Mouse (Mus musculus): ENCODE results near the gene Sec14l1.
"Not testable (repeated sequence)": the region's sequence is repeated elsewhere in the genome, so short reads cannot be mapped to it uniquely, and the experiment has no call there.

Sec14l1 gene

DNA sequence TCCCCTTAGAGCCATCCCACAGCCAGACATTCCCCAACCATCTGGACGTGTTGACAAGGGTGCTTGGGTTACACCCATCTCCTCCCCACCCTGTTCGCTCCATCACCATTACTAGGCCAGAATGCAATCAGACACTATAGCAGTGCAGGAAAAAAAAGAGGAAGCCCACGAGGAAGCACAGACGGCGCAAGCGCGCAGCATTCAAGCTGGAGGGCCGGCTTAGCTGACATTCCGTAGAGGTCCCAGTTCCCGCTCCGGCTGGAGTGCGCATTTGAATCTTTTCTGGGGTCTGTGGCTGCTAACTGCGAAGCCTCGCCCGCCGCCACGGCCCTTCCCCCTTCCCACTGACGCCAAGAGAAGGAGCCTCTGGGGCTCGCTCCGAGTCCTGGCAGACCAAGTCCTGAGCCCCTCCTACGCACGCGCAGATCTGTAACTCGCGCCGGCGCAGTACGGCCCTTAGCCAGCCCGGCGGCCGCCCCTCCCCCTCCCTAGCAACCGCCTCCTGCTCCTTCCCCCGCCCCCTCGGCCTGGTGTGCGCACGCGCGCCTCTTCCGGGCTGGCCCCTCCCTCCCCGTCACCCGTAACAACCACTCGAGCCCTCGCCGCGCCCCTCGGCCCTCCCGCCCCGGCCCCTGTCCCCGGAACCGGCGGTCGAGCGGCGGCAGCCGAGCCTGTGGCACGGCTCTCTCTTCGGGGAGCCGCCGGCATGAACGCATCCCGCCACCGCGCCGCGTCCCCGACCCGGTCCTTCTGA, at the start of gene Sec14l1:
TSS of gene Sec14l1 (plus strand) at position 577 of the 754 bp plus-strand sequence.
- peak; percentile 100 for DNase-seq (ENCODE audit: low spot score)

DNA sequence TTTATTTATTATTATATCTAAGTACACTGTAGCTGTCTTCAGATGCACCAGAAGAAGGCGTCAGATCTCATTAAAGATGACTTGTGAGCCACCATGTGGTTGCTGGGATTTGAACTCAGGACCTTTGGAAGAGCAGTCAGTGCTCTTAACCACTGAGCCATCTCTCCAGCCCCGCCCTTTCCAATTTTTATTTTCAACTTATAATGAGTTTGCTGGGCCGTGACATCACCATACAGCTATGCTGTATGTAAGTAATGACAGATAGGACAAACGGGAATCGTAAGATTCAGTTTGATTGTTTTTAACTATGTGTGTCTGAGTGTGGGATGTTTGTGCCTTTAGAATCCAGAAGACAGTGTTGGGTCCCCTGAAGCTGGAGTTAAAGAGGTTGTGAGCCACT, 49.4 kb upstream of the Sec14l1 start:
- DNase-seq (ENCODE audit: low spot score): not testable (repeated sequence)

DNA sequence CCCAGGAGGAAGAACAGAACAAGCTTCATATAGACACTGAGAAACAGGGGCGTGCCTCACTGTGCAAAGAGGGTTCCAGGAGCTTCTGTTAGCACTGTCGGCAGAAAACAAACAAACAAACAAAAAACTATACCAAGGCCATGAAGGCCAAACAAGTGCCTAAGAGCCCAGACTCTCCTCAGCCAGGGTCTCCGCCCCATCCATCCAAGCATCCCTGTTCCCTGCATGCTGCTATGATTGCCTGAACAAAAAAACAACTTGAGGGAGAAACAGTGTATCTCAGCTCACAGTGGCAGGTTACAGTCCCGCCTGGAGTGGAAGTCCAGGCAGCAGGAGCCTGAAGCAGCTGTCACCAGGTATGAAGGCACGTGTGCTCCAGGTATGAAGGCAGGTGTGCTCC, 48.2 kb upstream of the Sec14l1 start:
- no peak for DNase-seq (ENCODE audit: low spot score)

DNA sequence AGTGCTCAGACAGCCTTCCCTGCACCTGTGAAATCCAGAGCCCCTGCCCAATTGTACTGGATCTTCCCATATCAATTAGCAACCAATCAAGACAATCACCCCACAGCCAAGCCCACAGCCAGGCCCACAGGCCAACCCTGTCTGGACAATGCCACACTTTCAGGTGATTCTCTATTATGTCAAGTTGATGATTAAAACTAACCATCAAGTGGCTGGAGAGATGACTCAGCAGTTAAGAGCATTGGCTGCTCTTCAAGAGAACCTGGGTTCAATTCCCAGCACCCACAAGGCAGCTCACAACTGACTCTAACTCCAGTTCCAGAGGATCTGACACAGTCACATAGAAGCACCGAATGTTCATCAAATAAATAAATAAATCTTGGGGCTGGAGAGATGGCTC, 46.6 kb upstream of the Sec14l1 start:
- DNase-seq (ENCODE audit: low spot score): no peak

DNA sequence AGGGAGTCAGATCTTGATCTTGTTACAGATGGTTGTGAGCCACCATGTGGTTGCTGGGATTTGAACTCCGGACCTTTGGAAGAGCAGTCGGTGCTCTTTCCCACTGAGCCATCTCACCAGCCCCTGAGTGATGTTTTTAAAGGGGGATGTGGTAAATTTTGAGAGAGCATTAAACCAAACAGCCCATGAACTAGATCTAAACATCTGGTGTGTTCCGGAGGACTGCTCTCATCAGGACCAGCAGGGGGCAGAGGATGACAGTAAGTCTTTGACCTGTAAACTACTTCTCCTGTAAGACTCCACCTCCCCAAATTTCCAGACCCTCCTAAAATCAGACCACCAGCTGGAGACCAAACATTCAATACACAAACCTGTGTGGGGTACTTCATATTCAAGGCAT, 45.9 kb upstream of the Sec14l1 start:
- DNase-seq (ENCODE audit: low spot score): no peak

DNA sequence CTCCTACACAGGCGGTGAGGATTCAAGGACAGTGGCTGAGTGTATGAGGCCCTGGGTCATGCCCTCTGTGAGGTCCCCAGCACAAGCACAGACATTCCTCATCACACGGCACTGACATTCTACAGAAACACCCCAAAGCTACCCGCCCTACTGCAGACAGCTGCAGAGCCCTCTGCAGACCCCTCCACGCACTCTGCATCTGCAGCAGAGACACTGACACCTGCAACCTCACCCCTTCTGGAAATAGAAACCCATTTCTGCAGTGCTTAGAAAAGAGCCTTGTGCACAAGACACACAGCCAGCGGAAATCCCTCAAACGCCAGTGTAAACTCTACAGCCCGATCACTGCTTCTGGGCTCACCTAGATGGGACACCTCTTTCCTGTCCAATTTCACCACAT, 44.3 kb upstream of the Sec14l1 start:
- DNase-seq (ENCODE audit: low spot score): no peak

DNA sequence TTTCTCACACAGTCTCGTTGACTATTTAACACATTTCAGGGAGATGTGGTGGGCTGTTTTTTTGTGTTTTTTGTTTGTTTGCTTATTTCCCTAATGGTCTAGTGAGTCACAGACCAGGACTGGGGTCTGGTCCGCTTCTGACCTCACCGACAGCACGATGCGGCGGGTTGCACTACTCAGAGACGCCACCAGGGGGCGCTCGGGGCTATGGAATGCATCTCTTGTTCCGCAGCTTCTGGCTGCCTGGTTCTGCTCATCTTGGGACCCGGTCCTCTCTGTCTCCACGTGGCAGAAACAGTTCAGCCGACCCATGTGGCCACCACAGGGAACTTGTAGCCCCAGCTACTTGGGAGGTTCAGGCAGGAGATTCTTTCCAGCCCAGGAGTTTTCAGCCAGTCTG, 42.8 kb upstream of the Sec14l1 start:
- DNase-seq (ENCODE audit: low spot score): peak; percentile 88

DNA sequence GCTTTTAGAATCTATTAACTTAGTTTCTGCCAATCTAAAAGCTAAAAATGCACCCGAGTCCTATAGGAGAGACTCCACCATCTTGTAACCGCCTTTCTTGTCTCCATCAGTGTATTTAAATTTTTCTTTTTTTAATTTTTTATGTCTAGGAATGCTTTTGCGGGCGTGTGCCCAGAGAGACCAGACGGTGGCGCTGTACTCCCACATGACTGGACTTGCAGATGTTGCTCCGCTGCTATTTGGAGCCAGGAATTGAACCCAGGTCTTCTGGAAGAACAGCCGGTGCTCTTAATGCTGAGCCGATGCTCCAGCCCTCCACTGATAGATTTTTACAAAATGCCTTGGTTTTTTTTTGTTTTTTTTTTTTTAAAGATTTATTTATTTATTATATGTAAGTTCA, 41.5 kb upstream of the Sec14l1 start:
- no peak for DNase-seq (ENCODE audit: low spot score)

DNA sequence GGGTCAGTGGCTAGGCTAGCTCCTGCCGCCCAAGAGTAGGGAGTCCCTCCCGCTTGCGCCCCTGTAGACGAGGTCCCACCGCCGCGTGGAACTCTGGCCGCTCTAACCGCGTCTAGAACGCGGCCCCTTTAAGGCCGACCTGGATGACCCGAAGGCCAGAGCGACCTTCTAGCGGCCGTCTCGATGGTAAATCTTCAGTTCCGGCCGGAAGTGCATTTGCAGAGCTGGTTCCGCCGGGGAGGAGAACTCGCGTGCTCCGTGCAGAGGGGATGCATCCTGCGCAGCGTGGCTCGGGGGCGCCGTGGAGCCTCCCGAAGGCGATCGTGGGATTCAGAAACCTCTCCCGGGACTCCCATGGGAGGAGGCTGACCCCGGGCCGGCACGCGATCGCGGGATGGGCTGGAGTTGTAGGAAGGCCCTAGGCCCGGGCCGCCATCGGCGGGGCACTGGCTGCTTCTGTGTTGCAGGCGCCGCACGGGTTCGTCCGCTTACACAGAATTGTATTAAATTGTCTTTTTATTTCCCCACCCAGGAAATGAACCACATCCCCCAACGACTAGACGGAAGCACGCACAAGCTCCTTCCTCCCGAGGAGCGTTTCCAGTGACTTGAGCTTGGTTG, 38.3 kb upstream of the Sec14l1 start:
- peak; percentile 79 for DNase-seq (ENCODE audit: low spot score)

DNA sequence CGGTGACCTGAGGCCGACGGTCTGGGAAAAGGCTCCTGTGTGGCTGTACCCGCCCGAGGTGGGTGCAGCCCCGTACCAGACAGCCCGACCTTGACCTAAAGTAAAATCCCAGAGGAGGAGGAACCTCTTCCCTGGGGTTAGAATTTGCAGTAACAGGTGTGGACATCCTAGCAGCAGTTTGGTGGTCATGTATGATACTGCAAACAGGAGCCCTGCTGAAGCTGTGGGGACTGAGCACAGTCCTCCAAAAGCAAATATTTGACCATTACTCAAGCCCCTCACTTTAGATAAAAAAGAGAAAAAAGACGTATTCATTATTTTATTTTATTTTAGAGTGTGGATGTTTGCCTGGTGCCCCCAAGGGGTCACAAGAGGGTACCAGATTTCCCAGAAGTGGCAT, 37.7 kb upstream of the Sec14l1 start:
- DNase-seq (ENCODE audit: low spot score): no peak

DNA sequence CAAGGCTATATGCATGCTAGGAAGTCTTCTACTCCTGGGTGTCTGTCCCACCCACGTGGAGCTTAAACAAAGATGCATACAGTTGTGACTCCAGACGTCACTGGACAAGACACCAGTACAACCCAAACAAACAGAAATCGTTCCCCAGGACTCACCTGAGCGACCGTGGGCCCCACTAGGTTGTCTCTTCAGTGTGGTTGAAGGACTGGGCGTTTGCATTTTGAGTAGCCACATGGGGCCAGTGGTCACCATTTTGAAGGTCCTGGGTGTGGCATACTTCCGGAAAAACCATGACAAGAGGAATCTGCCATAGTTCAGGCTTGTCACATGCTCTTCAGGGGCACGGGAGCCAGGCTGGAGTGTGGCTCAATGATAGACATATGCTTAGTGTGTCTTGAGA, 37.1 kb upstream of the Sec14l1 start:
- DNase-seq (ENCODE audit: low spot score): no peak

DNA sequence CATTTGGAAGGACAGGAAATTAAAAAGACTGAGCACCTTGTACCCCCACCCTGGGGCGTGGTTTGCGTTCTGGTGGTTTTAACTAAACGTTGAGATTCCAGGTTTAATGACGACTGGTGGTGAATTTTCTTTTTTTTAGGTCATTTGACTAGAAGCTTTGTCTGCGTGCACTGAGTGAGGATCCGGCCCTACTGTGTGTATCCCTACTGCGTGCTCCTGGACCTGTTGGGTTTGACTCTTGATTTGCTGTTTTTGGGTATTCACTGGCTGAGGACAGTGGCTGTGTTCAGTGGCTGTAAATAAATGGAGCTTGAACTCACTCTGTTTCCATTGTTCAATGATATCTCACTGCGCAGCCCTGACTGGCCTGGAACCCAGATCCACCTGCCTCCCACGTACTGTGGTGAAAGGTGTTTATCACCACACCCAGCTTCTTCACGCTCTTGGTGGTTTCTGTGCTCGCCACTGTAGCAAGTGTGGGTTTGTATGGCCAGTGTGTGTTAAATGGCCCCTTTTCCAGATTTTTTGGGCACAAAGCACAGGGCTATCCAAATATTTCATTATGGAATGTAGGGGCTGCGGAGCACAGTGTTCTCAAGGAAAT, 36.2 kb upstream of the Sec14l1 start:
- no peak for DNase-seq (ENCODE audit: low spot score)

DNA sequence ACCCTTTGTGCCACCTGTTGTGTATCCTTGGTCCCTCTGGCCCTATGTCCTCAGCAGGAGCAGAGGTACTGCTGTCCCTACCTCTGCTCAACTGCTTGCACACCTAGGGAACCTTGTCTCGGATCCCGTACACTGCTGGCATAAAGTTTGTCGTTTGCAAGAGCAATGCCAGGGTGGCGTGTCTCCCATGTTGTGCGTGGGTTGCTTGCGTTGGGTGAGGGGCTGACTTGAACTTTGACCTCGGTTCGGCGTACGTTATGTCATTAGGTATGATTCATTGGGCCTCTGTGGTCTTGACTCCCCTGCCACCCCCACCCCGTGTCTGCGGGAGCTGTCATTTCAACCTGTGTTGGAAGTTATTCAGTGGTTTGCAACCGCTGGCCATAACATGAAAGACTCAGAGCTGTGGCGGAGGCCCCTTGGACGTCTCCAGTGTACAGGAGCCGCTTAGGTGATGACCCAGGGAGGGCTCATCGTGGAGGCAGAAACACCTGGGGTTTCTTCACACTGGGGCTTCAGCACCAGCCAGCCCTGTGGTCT, 35.2 kb upstream of the Sec14l1 start:
- DNase-seq (ENCODE audit: low spot score): no peak

DNA sequence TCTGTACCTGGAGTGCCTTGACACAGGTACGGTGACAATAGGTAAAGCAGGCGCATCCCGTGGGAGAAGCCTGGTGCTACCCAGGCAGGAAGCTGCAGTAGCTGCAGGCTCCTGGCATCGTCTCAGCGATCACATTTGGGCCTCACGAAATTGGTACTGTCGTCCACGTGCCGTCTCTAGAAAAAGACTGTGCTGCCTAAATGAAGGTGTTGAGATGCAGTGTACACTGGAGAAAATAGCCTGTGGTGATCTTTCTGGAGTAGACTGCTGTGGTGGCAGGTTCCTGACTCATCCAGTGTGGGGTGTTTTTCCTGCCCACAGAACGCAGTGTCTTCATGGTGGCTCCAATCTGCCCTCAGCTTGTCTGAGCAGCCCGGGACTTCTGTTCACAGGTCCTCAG, 34.8 kb upstream of the Sec14l1 start:
- no peak for DNase-seq (ENCODE audit: low spot score)

DNA sequence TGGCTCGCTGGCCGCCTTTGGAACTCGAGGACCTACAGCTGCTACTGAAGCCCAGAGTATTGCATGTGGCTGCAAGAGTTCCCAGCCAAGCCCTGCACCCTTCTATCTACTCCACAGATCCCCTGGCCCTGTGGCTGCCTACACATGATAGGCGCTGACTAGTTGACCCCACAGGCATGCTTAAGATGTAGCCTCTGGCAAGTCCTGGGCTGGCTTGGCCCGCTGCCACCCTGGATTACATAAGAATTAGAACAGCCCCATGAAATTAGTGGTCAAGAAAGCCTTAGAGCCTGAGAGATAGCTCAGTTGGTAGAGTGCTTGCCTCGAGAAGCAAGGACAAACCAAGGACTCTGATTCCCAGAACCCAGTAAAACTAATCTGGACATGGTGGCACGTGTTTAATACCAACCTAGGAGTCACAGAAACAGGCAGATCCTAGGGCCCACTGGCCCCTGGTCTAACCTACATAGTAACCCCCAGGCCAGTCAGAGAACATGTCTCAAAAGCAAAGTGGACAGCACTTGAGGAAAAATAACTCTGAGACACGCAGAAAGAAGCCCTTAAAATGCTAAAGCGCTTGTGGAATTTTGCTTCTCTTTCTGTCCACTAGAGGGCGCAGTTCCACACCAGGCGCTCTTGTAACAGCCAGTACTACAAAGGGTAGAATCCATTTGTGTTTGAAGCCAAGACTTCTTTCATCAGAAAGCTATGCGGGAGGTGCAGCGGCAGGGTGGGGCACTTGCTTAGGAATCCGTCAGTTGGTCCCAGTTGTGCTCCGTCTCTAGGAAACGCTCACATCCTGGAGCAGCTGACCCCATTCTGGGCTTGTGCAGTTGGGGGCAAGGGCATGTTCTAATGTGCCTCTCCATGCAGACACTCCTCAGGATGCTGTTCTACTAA, 33.6 kb upstream of the Sec14l1 start:
- DNase-seq (ENCODE audit: low spot score): peak; percentile 66

DNA sequence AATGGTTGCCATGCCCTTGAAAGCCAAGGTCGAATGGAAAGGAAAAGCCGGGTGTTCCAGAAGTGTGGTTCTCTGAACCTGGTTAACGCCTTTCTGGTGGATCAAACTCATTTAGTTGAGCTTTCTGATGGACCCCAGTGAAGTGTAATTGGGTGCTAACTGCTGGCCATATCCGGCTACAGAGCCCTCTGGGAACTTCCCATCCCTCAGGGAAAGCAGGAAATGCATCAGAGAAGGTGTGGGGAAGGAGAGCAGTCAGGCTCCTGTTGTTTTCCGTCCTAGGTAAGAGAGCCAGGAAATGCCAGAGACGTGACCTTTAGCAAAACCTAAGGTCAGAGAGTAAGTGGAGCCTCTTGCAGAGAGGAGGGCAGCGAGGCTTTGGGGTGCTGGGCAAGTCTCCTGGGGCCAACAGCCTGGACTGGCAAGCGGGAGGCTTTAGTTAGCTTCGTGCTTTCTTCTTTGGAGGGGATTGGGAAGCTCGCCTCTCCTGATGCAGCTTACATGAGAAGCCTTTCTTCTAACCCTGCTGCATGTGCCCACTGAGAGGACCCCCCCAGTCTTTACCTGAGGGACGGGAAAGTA, 32.5 kb upstream of the Sec14l1 start:
- no peak for DNase-seq (ENCODE audit: low spot score)

DNA sequence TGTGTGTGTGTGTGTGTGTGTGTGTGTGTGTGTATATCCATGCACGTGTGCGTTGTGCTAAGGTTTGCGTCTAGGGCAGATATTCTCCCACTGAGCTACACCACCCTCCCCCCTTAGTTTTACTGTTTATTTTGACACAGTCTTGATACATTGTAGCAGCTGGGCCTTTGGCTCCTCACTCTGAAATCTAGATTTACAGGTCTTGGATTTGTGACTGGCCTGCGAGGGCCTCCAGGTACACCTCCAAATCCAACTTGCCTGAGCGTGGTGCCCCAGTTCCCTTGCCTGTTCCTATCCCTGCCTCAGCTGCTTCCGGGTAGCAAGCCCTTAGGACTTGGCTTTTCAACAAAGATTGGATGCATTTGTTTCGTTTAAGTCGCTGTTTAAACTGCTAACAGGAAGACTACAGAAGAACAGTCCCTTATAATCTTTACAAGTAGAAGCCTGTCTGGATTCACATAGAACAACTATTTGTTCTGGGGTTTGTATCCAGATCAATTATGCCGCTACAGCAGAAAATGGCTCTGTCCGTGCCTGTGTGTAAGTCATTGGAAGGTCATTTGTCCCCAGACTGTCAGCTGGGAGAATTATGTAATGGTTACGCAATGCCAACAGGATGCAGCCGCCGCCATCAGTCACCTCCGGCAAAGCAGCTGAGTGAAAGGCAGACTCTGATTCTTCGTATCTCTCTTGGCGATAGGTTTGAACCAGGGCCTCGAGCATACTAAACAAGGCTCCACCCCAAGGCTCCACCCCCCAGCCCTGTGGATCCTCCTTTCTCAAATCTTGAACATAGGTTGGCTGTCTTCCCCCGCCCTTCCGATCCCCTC, 31.7 kb upstream of the Sec14l1 start:
- DNase-seq (ENCODE audit: low spot score): no peak

DNA sequence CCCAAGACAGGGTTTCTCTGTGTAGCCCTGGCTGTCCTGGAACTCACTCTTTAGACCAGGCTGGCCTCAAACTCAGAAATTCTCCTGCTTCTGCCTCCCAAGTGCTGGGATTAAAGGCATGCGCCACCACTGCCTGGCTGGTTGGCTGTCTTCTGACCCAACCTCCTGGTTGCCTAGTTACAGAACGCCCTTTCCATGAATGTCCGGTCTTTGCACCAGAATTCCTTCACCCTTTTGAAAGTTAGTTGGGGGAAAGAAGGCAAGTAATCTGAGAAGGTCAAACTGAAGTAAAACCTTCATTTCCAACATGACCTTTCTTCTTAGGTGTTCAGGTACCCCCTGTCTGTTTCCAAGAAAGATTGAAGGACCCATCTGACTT, 31.1 kb upstream of the Sec14l1 start:
- not testable (repeated sequence) for DNase-seq (ENCODE audit: low spot score)

DNA sequence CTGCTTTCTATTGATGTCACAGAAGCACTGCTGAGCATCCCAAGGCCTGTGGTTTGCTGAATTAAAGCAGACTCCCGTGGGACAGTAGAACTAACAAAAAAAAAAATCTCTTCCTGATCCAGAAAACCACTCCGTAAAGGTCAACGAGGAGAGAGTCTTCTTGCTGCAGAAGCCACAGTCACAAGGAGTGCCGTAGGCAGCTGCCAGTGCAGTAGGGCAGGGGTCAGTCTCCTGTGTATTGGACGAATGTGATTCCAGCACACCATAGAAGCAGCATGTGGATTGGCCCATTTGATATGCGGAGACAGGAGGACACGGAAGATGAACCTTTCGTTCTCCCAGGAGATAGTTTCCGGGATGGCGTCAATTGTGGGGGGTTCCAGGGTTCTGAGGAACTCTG, 28.8 kb upstream of the Sec14l1 start:
- DNase-seq (ENCODE audit: low spot score): no peak

DNA sequence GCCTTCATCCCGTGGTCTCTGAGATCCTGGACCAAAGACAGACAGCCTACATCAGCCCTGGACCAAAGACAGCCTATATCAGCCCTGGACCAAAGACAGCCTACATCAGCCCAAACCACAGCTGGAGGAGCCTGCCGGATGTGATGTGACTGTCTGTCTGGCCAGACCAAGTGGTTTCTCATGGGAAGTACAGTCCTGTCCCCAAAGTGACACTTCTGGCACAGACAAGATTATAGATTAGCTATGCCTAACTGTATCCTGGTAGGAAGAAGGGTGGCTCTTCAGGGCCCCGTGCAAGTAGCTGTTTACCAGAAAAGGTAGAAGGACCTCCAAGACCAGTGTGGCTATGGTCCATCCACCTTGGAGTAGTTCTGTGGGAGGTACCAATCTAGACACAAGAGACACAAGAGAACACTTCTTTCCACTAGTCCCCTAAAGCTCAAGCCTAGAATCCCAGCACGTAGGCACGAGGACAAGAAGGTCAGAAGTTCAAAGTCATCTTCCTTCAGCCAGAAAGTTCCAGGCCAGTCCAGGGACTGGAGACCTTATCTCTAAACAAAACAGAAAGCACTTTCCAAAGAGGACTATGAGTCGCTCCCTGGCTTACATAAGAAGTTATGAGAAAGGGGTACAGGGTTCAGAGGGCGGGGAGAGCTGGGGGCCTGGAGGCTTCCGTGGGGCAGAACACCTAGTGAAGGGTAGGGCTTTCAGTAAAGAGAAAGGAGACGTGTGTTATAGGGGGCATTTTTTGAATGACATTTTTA, 27.8 kb upstream of the Sec14l1 start:
- DNase-seq (ENCODE audit: low spot score): no peak
